ENCODE assay signal across 7 mouse cellular contexts in genomic region chr2:130905751-130906583, GRCm38 (mm10). TPM values are rescaled to one million over a fixed set of nuclear protein-coding genes. Genes with fewer than 3 reads are reported as not detected.
DNase-seq lines count a peak whose midpoint lies in the region; ATAC-seq and TF ChIP-seq lines count a peak whose summit lies in the region.

4930402H24Rik (minus strand) TSS chr2:130906406.
Atrn (plus strand) TSS chr2:130906495.

- no peaks in the 10 kb centered on the region for H3K9me3 ChIP-seq in embryonic facial prominence, embryonic 12.5 days
- no peaks in the 10 kb centered on the region for H3K9me3 ChIP-seq in limb, embryonic 12.5 days
- H3K9me3 ChIP-seq in midbrain, embryonic 15.5 days, result no peaks in the 10 kb centered on the region

- peak; percentile 97 for ATAC-seq in embryonic facial prominence, embryonic 12.5 days (ENCODE audit: insufficient number of reproducible peaks, insufficient read depth, low FRiP score, low TSS enrichment)
- ATAC-seq in limb, embryonic 12.5 days (ENCODE audit: insufficient number of reproducible peaks, insufficient read depth, low FRiP score, low TSS enrichment, low read depth), result peak; percentile 97
- peak; percentile 98 for ATAC-seq in midbrain, embryonic 15.5 days (replicated peaks)

- H3K9ac ChIP-seq in embryonic facial prominence, embryonic 12.5 days, result peak within 1 kb of the TSS; percentile 94
- peak within 1 kb of the TSS; percentile 93 for H3K9ac ChIP-seq in limb, embryonic 12.5 days (replicated peaks)
- H3K9ac ChIP-seq in midbrain, embryonic 15.5 days, result peak within 1 kb of the TSS; percentile 92

- peak within 1 kb of the TSS; percentile 87 for H3K4me2 ChIP-seq in embryonic facial prominence, embryonic 12.5 days (replicated peaks)
- peak within 1 kb of the TSS; percentile 91 for H3K4me2 ChIP-seq in limb, embryonic 12.5 days
- H3K4me2 ChIP-seq in midbrain, embryonic 15.5 days, result peak within 1 kb of the TSS; percentile 63

- peaks cover 21% of the 10 kb centered on the region for H3K4me1 ChIP-seq in embryonic facial prominence, embryonic 12.5 days
- H3K4me1 ChIP-seq in kidney, adult 2 months (ENCODE audit: control insufficient read depth, insufficient read depth, low read length), result peaks cover 18% of the 10 kb centered on the region
- peaks cover 21% of the 10 kb centered on the region for H3K4me1 ChIP-seq in limb, embryonic 12.5 days (replicated peaks)
- peaks cover 28% of the 10 kb centered on the region for H3K4me1 ChIP-seq in midbrain, embryonic 15.5 days
- H3K4me1 ChIP-seq in spleen, adult 2 months (ENCODE audit: control insufficient read depth, insufficient read depth, insufficient read length), result peaks cover 8% of the 10 kb centered on the region

- 5% methylated on average over 50 of the region's 50 CpGs for WGBS in embryonic facial prominence, embryonic 12.5 days
- WGBS in kidney, adult 2 months, result 2% methylated on average over 50 of the region's 50 CpGs
- WGBS in limb, embryonic 12.5 days, result 6% methylated on average over 49 of the region's 50 CpGs
- WGBS in midbrain, embryonic 15.5 days, result 4% methylated on average over 47 of the region's 50 CpGs
- 5% methylated on average over 49 of the region's 50 CpGs for WGBS in spleen, adult 2 months

- TF ChIP-seq CTCF in kidney, adult 2 months (conservative IDR thresholded peaks at IDR 0.05; ENCODE audit: insufficient read depth, insufficient read length, low read depth, low read length), result no peak
- TF ChIP-seq CTCF in spleen, adult 2 months (IDR thresholded peaks at IDR 0.05; ENCODE audit: extremely low read depth, insufficient read depth, insufficient read length, insufficient replicate concordance), result no peak

- H3K36me3 ChIP-seq in embryonic facial prominence, embryonic 12.5 days, result no peaks in the 10 kb centered on the region; the same call in 1 of the 2 replicates
- no peaks in the 10 kb centered on the region; the same call in 1 of the 2 replicates for H3K36me3 ChIP-seq in kidney, adult 2 months (ENCODE audit: control insufficient read depth, insufficient read depth, low read length)
- no peaks in the 10 kb centered on the region; the same call in 1 of the 2 replicates for H3K36me3 ChIP-seq in limb, embryonic 12.5 days
- 0 out of 2 replicates have a peak, but pooled peaks cover 6% of the 10 kb centered on the region for H3K36me3 ChIP-seq in midbrain, embryonic 15.5 days (replicated peaks)
- H3K36me3 ChIP-seq in spleen, adult 2 months (ENCODE audit: control insufficient read depth, insufficient read depth, low read length), result no peaks in the 10 kb centered on the region

- H3K27me3 ChIP-seq in embryonic facial prominence, embryonic 12.5 days, result no peaks in the 10 kb centered on the region
- H3K27me3 ChIP-seq in kidney, adult 2 months (replicated peaks; ENCODE audit: control insufficient read depth, insufficient read depth, low read length), result no peaks in the 10 kb centered on the region
- H3K27me3 ChIP-seq in limb, embryonic 12.5 days, result no peaks in the 10 kb centered on the region
- no peaks in the 10 kb centered on the region for H3K27me3 ChIP-seq in midbrain, embryonic 15.5 days (replicated peaks)
- no peaks in the 10 kb centered on the region for H3K27me3 ChIP-seq in spleen, adult 2 months (ENCODE audit: control insufficient read depth, insufficient read depth, low read length)

- no peak for TF ChIP-seq POLR2A in kidney, adult 2 months (IDR thresholded peaks at IDR 0.05; ENCODE audit: low read depth, low read length)
- TF ChIP-seq POLR2A in spleen, adult 2 months (IDR thresholded peaks at IDR 0.05; ENCODE audit: low read depth, low read length), result peak; percentile 38; the same call in 1 of the 2 replicates

- peak within 1 kb of the TSS; percentile 73 for H3K27ac ChIP-seq in embryonic facial prominence, embryonic 12.5 days
- H3K27ac ChIP-seq in kidney, adult 2 months (ENCODE audit: insufficient read depth, low read depth, low read length), result peak within 1 kb of the TSS; percentile 43
- H3K27ac ChIP-seq in limb, embryonic 12.5 days, result peak within 1 kb of the TSS; percentile 60
- peak within 1 kb of the TSS; percentile 89 for H3K27ac ChIP-seq in midbrain, embryonic 15.5 days
- H3K27ac ChIP-seq in spleen, adult 2 months (ENCODE audit: insufficient read depth, low read length), result peak within 1 kb of the TSS; percentile 44; the same call in 1 of the 2 replicates

- peak within 1 kb of the TSS; percentile 100 for H3K4me3 ChIP-seq in embryonic facial prominence, embryonic 12.5 days
- H3K4me3 ChIP-seq in kidney, adult 2 months (ENCODE audit: insufficient read depth, low read depth, low read length), result peak within 1 kb of the TSS; percentile 73
- peak within 1 kb of the TSS; percentile 100 for H3K4me3 ChIP-seq in limb, embryonic 12.5 days (replicated peaks)
- peak within 1 kb of the TSS; percentile 75 for H3K4me3 ChIP-seq in midbrain, embryonic 15.5 days
- H3K4me3 ChIP-seq in spleen, adult 2 months (ENCODE audit: extremely low read depth, insufficient read depth, insufficient read length), result peak within 1 kb of the TSS; percentile 78

- peak; percentile 96 for DNase-seq in adrenal gland, postnatal 25 days
- peak; percentile 93 to 94 for DNase-seq in heart, adult 18-20 months
- peak; percentile 96 for DNase-seq in kidney, adult 2 months
- DNase-seq in spleen, adult 2 months (ENCODE audit: low read depth in 1 of 2, low spot score in 2 of 2), result peak; percentile 79 to 93

RNA-seq across cellular contexts. Expression of gene 4930402H24Rik, which starts in this region (rescaled TPM):
- 29.6 and 38.9 TPM in 2 replicates for total RNA-seq in adrenal gland, postnatal 25 days (2021)
- polyA plus RNA-seq in embryonic facial prominence, embryonic 12.5 days (2016; fragmentation: Nextera tagmentation; extraction: Ambion mirVana), result 44.6 and 55.4 TPM in 2 replicates
- total RNA-seq in heart, adult 18-20 months (2021), result 10 to 100 TPM; 47.4 to 50.7 TPM
- polyA plus RNA-seq in kidney, adult 2 months (2012; rRNA removed), result 70.2 and 91.4 TPM in 2 replicates
- polyA plus RNA-seq in limb, embryonic 12.5 days (2016; fragmentation: Nextera tagmentation; extraction: Ambion mirVana), result 38.1 and 39.7 TPM in 2 replicates
- polyA plus RNA-seq in midbrain, embryonic 15.5 days (2015; fragmentation: Nextera tagmentation; extraction: Ambion mirVana), result 102 and 108 TPM in 2 replicates
- polyA plus RNA-seq in spleen, adult 2 months (2012; rRNA removed), result 12.1 and 12.7 TPM in 2 replicates

RNA-seq across cellular contexts. Expression of gene Atrn, which starts in this region (rescaled TPM):
- 35.0 and 41.2 TPM in 2 replicates for total RNA-seq in adrenal gland, postnatal 25 days (2021)
- polyA plus RNA-seq in embryonic facial prominence, embryonic 12.5 days (2016; fragmentation: Nextera tagmentation; extraction: Ambion mirVana), result 10.1 and 11.0 TPM in 2 replicates
- 10 to 100 TPM; 22.3 to 24.5 TPM for total RNA-seq in heart, adult 18-20 months (2021)
- 14.5 and 14.9 TPM in 2 replicates for polyA plus RNA-seq in kidney, adult 2 months (2012; rRNA removed)
- 10.8 and 11.7 TPM in 2 replicates for polyA plus RNA-seq in limb, embryonic 12.5 days (2016; fragmentation: Nextera tagmentation; extraction: Ambion mirVana)
- 15.6 TPM in 2 replicates for polyA plus RNA-seq in midbrain, embryonic 15.5 days (2015; fragmentation: Nextera tagmentation; extraction: Ambion mirVana)
- 4.7 and 5.3 TPM in 2 replicates for polyA plus RNA-seq in spleen, adult 2 months (2012; rRNA removed)

Comparison
In these comparisons a context has a peak if more than half of its experiments do, and no peak if none do; other contexts are left out.
1. Peak in every context shown above with its lines: DNase-seq, ATAC-seq, H3K4me3 ChIP-seq and H3K27ac ChIP-seq.